Mouse (Mus musculus): Measurements from ENCODE around the gene Casz1. TPM values are rescaled to one million over a fixed set of nuclear protein-coding genes. Genes with fewer than 3 reads are reported as not detected.
A peak's percentile ranks its signal among the peaks of the same experiment; 100 is the strongest.

Casz1 gene
- polyA plus RNA-seq, 1 experiment from 2014 or later = 5.6 TPM

DNA sequence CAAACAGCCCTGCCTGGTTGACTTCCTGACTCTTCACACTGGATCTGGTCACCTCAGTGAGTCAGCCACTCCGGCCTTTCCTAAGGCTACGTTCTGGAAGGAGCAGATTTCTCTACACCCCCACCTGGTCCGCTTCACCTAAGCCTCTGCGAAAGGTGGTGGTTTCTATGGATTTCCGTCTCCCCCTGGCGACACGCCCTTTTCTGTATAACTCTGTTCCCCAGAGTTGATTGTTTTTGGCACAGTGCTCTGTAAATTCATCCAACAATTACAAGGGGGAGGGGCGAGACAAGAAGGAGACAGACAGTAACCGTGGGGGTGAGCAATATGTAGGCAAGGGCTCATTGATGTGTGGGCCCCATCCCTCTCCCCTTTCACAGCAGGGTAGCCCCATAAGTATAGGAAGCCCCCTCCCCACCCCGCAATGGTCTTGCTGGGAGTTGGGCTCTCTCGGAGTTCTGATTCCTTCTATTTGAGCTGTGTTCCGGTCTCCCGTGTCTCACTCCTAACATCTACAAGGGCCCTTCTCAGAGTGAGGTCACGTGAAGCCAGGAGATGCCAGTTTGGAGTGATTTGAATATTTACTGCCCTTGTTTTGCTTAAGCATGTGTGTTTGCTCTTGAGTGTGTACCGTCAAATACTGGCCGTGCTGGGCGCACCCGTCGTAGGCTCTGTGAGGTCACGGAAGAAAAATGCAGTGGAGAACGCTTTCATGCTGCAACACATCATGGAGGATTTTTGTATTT lies 29.2 kb downstream of the Casz1 start:
- WGBS = 59% methylated on average over 21 of the region's 21 CpGs
- H3K4me2 ChIP-seq (replicated peaks; ENCODE audit: low read depth) = no peak overlapping the region
- ATAC-seq = no peak

DNA sequence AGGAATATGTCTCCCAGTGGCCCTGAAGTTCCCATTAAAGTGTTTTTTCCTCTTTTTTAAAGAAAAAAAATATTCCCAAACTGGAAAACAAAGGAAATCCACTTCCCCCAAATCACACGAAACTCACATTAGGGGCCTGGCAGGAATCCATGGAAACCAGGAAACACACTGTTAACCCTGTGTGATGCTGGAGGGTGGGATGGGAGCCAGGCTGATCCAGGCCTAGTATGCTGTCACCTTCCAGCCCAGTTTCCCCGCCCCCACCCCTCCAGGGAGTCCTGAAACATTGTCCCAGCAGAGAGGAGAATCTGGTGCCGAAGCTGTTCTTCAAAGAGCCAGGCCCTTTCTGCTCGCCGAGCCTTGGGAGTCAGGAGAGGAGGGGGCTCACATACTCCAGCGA lies 32.2 kb downstream of the Casz1 start:
- no peak for TF ChIP-seq CTCF (IDR thresholded peaks at IDR 0.05; ENCODE audit: low read depth)
- Histone ChIP-seq H3K27me3 (replicated peaks; ENCODE audit: control insufficient read depth, insufficient read depth, low read length) (no peaks in the 10 kb centered on the region), H3K27ac (ENCODE audit: low read depth, low read length) (peak overlapping the region; percentile 41; the same call in 1 of the 2 replicates), H3K36me3 (ENCODE audit: control insufficient read depth, insufficient read depth) (no peaks in the 10 kb centered on the region), H3K9ac (ENCODE audit: low read depth, low read length) (no peak overlapping the region), H3K9me3 (ENCODE audit: control insufficient read depth) (no peaks in the 10 kb centered on the region), H3K4me2 (replicated peaks; ENCODE audit: low read depth) (no peak overlapping the region), H3K4me1 (replicated peaks; ENCODE audit: control insufficient read depth, insufficient read depth, low read length) (peaks cover 9% of the 10 kb centered on the region; the same call in 1 of the 2 replicates), H3K4me3 (ENCODE audit: low read depth, low read length) (no peak overlapping the region)
- WGBS = 48% methylated on average over 6 of the region's 6 CpGs
- no peak for ATAC-seq

More for the DNA sequence above, 29.2 kb downstream of the Casz1 start:
- H3K27ac ChIP-seq (ENCODE audit: low read depth, low read length) = no peak overlapping the region
- no peak overlapping the region for H3K4me3 ChIP-seq (ENCODE audit: low read depth, low read length)
- no peaks in the 10 kb centered on the region for H3K36me3 ChIP-seq (ENCODE audit: control insufficient read depth, insufficient read depth)
- H3K4me1 ChIP-seq (replicated peaks; ENCODE audit: control insufficient read depth, insufficient read depth, low read length) = peaks cover 9% of the 10 kb centered on the region; the same call in 1 of the 2 replicates
- no peak for TF ChIP-seq CTCF (IDR thresholded peaks at IDR 0.05; ENCODE audit: low read depth)
- no peak overlapping the region for H3K9ac ChIP-seq (ENCODE audit: low read depth, low read length)
- H3K27me3 ChIP-seq (replicated peaks; ENCODE audit: control insufficient read depth, insufficient read depth, low read length) = no peaks in the 10 kb centered on the region
- no peaks in the 10 kb centered on the region for H3K9me3 ChIP-seq (ENCODE audit: control insufficient read depth)

DNA sequence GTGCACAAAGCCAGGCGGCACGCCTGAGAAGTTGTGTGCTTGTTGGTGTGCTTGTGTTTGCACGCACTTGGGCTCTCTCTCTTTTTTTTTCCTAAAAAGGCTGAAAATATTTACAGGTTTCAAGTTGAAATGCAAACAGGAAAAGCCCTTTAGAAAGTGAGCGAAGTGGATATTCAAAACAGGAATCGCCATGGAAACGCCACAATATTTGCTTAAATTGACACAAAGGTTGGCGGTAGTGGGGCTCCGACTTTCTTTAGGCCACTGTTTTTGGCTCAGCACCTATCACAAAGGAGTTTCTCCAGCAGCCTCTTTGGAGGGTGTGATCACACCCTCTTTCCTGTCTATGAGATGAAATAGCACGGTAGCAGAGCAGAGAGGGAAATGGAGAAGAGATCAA lies 32.8 kb downstream of the Casz1 start:
- 0 out of 2 replicates have a peak, but pooled peaks cover 4% of the 10 kb centered on the region for H3K27me3 ChIP-seq (replicated peaks; ENCODE audit: control insufficient read depth, insufficient read depth, low read length)
- no peak overlapping the region for H3K9ac ChIP-seq (ENCODE audit: low read depth, low read length)
- no peak overlapping the region for H3K4me2 ChIP-seq (replicated peaks; ENCODE audit: low read depth)
- H3K4me1 ChIP-seq (replicated peaks; ENCODE audit: control insufficient read depth, insufficient read depth, low read length) = peaks cover 9% of the 10 kb centered on the region; the same call in 1 of the 2 replicates
- H3K27ac ChIP-seq (ENCODE audit: low read depth, low read length) = 0 out of 2 replicates have a peak overlapping the region, but pooled peaks have one; percentile 41
- H3K4me3 ChIP-seq (ENCODE audit: low read depth, low read length) = no peak overlapping the region
- 43% methylated on average over 9 of the region's 9 CpGs for WGBS
- H3K36me3 ChIP-seq (ENCODE audit: control insufficient read depth, insufficient read depth) = no peaks in the 10 kb centered on the region
- H3K9me3 ChIP-seq (ENCODE audit: control insufficient read depth) = no peaks in the 10 kb centered on the region
- ATAC-seq = no peak
- no peak for TF ChIP-seq CTCF (IDR thresholded peaks at IDR 0.05; ENCODE audit: low read depth)

DNA sequence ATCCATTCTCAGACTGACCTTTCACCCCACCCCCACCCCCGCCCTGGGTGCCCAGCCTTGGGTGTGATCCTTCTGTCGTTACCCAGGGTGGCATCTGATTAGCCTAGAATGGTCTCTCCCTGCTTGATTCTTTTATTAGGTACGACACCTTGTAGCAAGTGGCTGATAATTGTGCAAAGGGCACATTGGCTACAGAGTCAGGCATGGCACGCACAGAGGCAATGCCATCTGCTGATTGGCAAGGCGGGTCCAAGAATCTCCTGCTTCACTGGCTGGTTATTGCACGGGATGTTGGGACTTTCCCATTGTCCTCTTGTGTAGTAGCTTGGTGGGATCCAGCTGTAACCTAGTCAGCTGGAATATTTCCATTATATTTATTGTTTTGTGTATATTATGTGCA lies 33.4 kb downstream of the Casz1 start:
- Histone ChIP-seq H3K9me3 (ENCODE audit: control insufficient read depth) (no peaks in the 10 kb centered on the region), H3K4me3 (ENCODE audit: low read depth, low read length) (no peak overlapping the region), H3K36me3 (ENCODE audit: control insufficient read depth, insufficient read depth) (no peaks in the 10 kb centered on the region), H3K4me2 (replicated peaks; ENCODE audit: low read depth) (no peak overlapping the region), H3K4me1 (replicated peaks; ENCODE audit: control insufficient read depth, insufficient read depth, low read length) (peaks cover 9% of the 10 kb centered on the region; the same call in 1 of the 2 replicates), H3K27me3 (replicated peaks; ENCODE audit: control insufficient read depth, insufficient read depth, low read length) (0 out of 2 replicates have a peak, but pooled peaks cover 6% of the 10 kb centered on the region), H3K9ac (ENCODE audit: low read depth, low read length) (no peak overlapping the region), H3K27ac (ENCODE audit: low read depth, low read length) (0 out of 2 replicates have a peak overlapping the region, but pooled peaks have one; percentile 7)
- ATAC-seq = peak; percentile 34
- TF ChIP-seq CTCF (IDR thresholded peaks at IDR 0.05; ENCODE audit: low read depth) = no peak
- WGBS = 61% methylated on average over 6 of the region's 6 CpGs

DNA sequence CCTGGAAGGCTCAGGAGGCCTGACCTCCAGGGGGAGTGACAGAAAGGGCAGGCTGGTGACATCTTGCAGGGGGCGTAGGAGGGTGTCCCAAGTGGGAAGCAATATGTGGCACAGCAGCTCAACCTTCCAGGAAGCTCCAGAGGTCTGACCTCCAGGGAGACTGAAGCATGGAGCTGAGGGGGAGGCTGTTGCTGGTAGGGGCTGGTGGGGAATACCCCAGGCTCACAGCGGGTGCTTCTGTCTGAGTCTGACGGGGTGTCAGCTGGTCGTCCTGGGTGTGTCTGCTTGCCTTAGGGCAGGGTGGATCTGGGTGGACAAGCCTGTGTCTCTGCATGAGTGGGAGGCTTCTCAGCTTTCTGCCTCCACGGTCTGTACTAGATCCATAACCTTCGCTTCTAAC lies 38.1 kb downstream of the Casz1 start:
- Histone ChIP-seq H3K36me3 (ENCODE audit: control insufficient read depth, insufficient read depth) (no peaks in the 10 kb centered on the region), H3K4me3 (ENCODE audit: low read depth, low read length) (no peak overlapping the region), H3K9ac (ENCODE audit: low read depth, low read length) (no peak overlapping the region), H3K27ac (ENCODE audit: low read depth, low read length) (no peak overlapping the region), H3K4me1 (replicated peaks; ENCODE audit: control insufficient read depth, insufficient read depth, low read length) (peaks cover 6% of the 10 kb centered on the region; the same call in 1 of the 2 replicates), H3K4me2 (replicated peaks; ENCODE audit: low read depth) (no peak overlapping the region), H3K9me3 (ENCODE audit: control insufficient read depth) (no peaks in the 10 kb centered on the region), H3K27me3 (replicated peaks; ENCODE audit: control insufficient read depth, insufficient read depth, low read length) (0 out of 2 replicates have a peak, but pooled peaks cover 9% of the 10 kb centered on the region)
- WGBS = 73% methylated on average over 6 of the region's 6 CpGs
- TF ChIP-seq CTCF (IDR thresholded peaks at IDR 0.05; ENCODE audit: low read depth) = no peak
- no peak for ATAC-seq

GRCm38 (mm10) chr4:148844921-148845320 lies 40.7 kb downstream of the Casz1 start:
- Histone ChIP-seq H3K27me3 (replicated peaks; ENCODE audit: control insufficient read depth, insufficient read depth, low read length) (0 out of 2 replicates have a peak, but pooled peaks cover 9% of the 10 kb centered on the region), H3K4me3 (ENCODE audit: low read depth, low read length) (no peak overlapping the region), H3K4me1 (replicated peaks; ENCODE audit: control insufficient read depth, insufficient read depth, low read length) (no peaks in the 10 kb centered on the region), H3K4me2 (replicated peaks; ENCODE audit: low read depth) (no peak overlapping the region), H3K27ac (ENCODE audit: low read depth, low read length) (no peak overlapping the region), H3K9me3 (ENCODE audit: control insufficient read depth) (no peaks in the 10 kb centered on the region), H3K9ac (ENCODE audit: low read depth, low read length) (no peak overlapping the region), H3K36me3 (ENCODE audit: control insufficient read depth, insufficient read depth) (no peaks in the 10 kb centered on the region)
- TF ChIP-seq CTCF (IDR thresholded peaks at IDR 0.05; ENCODE audit: low read depth) = no peak
- no peak for ATAC-seq
- 58% methylated on average over 7 of the region's 7 CpGs for WGBS

Measured in intestine, postnatal 0 days (tissue).